Mouse (Mus musculus) midbrain, postnatal 0 days (tissue): ENCODE results near the gene Fam171a2. TPM values are rescaled to one million over a fixed set of nuclear protein-coding genes. Genes with fewer than 3 reads are reported as not detected.
"Not testable (repeated sequence)": the region's sequence is repeated elsewhere in the genome, so short reads cannot be mapped to it uniquely, and the experiment has no call there.

Source experiments
- ATAC-seq: fragments of 200-750 bp; cut with Nextera tagmentation; 2 replicates; pipeline ENCODE4 v1.8.0; 2017; ENCODE audit warnings: moderate number of reproducible peaks, mild to moderate bottlenecking, moderate TSS enrichment, moderate library complexity; ENCODE audit not compliant: low FRiP score
- DNase-seq: peaks from one replicate; pipeline ENCODE4 v3.0.0-alpha.2; 2015; ENCODE audit warnings: low spot score
- H3K27ac ChIP-seq: fragments of 300-500 bp; sonication (generic); 2 replicates; pipeline ENCODE4 v1.5.1; 2014; ENCODE audit warnings: low read depth, mild to moderate bottlenecking, low read length, mixed read lengths
- H3K27me3 ChIP-seq: fragments of 300-500 bp; sonication (generic); 2 replicates; pipeline ENCODE4 v1.6.1; 2014; ENCODE audit warnings: low read length, control low read depth, mixed read lengths; ENCODE audit not compliant: insufficient read depth
- H3K36me3 ChIP-seq: fragments of 300-500 bp; sonication (generic); 2 replicates; pipeline ENCODE4 v1.6.1; 2014; ENCODE audit warnings: low read length, control low read depth, mixed read lengths; ENCODE audit not compliant: insufficient read depth
- H3K4me1 ChIP-seq: fragments of 300-500 bp; sonication (generic); 2 replicates; pipeline ENCODE4 v1.6.1; 2014; ENCODE audit warnings: mild to moderate bottlenecking, control low read depth, antibody characterized with exemption, low read length, mixed read lengths; ENCODE audit not compliant: insufficient read depth
- H3K4me2 ChIP-seq: fragments of 300-500 bp; sonication (generic); 2 replicates; pipeline ENCODE4 v1.6.1; 2014; ENCODE audit warnings: low read depth, mild to moderate bottlenecking, low read length, mixed read lengths; ENCODE audit not compliant: poor library complexity, severe bottlenecking
- H3K4me3 ChIP-seq: fragments of 300-500 bp; sonication (generic); 2 replicates; pipeline ENCODE4 v1.5.1; 2014; ENCODE audit warnings: low read depth, mild to moderate bottlenecking, low read length, moderate library complexity
- H3K9ac ChIP-seq: fragments of 300-500 bp; sonication (generic); replicated peaks from 2 replicates; pipeline ENCODE4 v1.6.1; 2014; ENCODE audit warnings: mild to moderate bottlenecking, low read length, moderate library complexity, mixed read lengths; ENCODE audit not compliant: poor library complexity, severe bottlenecking
- H3K9me3 ChIP-seq: fragments of 300-500 bp; sonication (generic); 2 replicates; pipeline ENCODE4 v1.6.1; 2016; ENCODE audit warnings: low read length, control low read depth
- CTCF ChIP-seq: IDR thresholded peaks from 2 replicates; pipeline ENCODE4 v1.5.1; 2016; ENCODE audit warnings: antibody characterized with exemption, mild to moderate bottlenecking
- WGBS: fragments of 180-500 bp; shearing (Covaris S2); extraction: QIAGEN DNeasy Blood & Tissue Kit; methylation state at CpG from one replicate; pipeline ENCODE4 v1.1.7; 2014; 5-methylcytosine and 5-hydroxymethylcytosine counted together
- microRNA-seq: library from miRNA; unstranded; fragments of <30 nt; microRNA quantifications from one replicate; pipeline ENCODE4, GENCODE M21; 2016; ENCODE audit warnings: borderline number of aligned reads
- polyA plus RNA-seq: library from polyadenylated mRNA; unstranded; fragments of >200 nt; fragmentation: Nextera tagmentation; extraction: Ambion mirVana; gene quantifications from 2 replicates; pipeline ENCODE4 v1.2.1, GENCODE M21; 2015
- total RNA-seq: library from RNA; depleted of rRNA; stranded (reverse); fragments of >200 nt; gene quantifications from 2 replicates; pipeline ENCODE4 v1.2.3, GENCODE M21; 2014; rRNA removed

Gene Fam171a2
- total and polyA plus RNA-seq, 2 experiments from 2014 or later, result 25.4 to 605 TPM

DNA sequence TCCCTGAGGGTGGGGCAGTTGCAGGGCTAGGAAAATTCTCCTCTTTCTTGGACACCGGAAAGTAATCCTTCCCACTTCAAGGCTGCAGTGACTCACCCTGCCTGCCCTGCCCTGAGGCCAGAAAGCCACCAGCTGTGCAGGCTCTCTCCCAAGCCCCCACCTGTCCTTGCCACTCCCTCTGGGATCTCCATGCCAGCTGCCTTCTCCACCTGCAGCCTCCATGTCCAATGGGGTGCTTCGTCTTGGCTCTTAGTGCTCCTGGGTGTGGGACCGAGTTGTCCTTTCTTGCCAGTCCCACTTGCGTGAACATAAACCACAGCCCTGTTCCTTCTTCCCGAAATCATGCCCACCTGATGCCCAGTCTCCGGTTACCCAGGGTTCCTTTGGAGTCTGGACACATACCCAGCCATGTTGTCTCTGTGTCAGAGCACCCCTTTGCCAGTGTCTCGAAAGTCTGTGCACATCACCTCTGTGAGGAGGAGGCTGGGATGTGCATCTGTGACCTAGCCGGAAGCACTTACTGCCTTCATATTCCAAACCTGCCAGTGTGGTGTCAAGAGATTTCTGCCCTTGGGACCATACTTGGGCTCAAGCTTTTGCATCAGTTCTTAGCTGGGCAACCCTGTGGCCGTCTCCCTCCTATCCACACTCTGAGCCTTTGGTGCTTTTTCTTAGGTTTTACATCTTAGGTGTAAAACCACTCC is 52.9 kb downstream of the Fam171a2 start:
- H3K4me1 ChIP-seq, result peaks cover 23% of the 10 kb centered on the region
- DNase-seq, result no peak

DNA sequence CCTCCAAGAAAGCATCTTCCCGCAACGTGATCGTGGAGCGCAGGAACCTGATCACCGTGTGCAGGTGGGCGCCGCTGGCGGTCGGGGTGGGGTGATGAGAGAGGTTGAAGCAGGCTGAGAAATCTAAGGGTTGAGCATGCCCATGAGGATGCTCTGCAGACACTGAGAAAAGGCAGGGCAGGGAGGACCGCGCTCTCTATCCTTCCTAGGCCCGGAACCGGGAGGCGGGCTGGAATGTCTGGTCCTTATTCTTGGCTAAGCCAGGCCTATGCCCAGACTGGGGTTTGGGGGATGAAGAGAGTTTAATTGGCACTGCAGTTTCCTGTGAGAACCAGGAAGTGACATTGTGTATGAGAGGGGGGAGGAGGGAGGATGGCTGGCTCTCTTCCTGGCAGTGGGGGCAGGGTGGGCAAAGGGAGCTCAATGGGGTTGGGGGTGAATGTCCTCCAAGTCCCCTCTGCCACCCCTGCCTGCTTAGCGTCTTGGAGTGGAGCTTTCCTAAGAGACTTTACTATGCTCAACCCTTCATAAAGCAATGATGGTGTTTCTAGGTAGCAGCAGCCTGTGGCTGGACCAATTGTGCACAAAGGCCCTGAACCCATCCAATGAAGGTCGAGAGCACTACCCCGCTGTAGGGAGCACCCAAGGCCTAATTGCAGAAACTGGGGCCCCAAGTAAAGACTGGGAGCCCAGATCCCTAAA is 53.6 kb downstream of the Fam171a2 start:
- DNase-seq (peak; percentile 85), ATAC-seq (peak; percentile 79)
- H3K4me2 ChIP-seq, result peak overlapping the region; percentile 96
- no peaks in the 10 kb centered on the region for H3K9me3 ChIP-seq
- no peaks in the 10 kb centered on the region for H3K27me3 ChIP-seq
- TF ChIP-seq CTCF, result no peak
- H3K27ac ChIP-seq, result peak overlapping the region; percentile 98
- H3K4me3 ChIP-seq, result peak overlapping the region; percentile 84
- WGBS, result 5% methylated on average over 17 of the region's 17 CpGs
- peak overlapping the region; percentile 95 for H3K9ac ChIP-seq
- peaks cover 23% of the 10 kb centered on the region for H3K4me1 ChIP-seq
- peaks cover 5% of the 10 kb centered on the region for H3K36me3 ChIP-seq

More for the DNA sequence above, 52.9 kb downstream of the Fam171a2 start:
- Histone ChIP-seq H3K4me2 (peak overlapping the region; percentile 96), H3K36me3 (peaks cover 12% of the 10 kb centered on the region), H3K4me3 (peak overlapping the region; percentile 84), H3K9ac (peak overlapping the region; percentile 95), H3K27me3 (no peaks in the 10 kb centered on the region), H3K27ac (peak overlapping the region; percentile 98), H3K9me3 (no peaks in the 10 kb centered on the region)
- no peak for ATAC-seq
- 55% methylated on average over 9 of the region's 9 CpGs for WGBS
- no peak for TF ChIP-seq CTCF

DNA sequence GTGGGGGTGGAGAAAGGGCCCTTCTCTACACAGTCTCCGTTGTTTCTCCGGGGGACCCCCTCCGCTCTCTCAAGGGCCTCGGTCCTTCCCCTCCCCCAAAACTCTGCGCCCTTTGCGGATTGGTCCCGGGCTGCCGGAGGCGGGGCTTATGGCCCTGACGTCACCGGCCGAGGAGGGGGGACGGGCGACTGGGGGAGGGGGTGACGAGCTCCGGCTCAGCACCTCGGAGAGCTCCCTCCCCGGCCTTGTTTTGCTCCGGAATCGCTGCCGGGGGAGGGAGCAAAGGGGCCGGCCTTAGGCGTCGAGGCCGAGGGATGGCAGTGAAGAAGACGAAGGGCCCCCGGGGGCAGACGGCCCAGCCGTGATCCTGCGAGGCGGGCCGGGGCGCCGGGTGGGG is 54.2 kb downstream of the Fam171a2 start, which contains the start of gene Rundc3a:
TSS of gene Rundc3a (plus strand) at position 166 of the 397 bp plus-strand sequence.
- Histone ChIP-seq H3K4me3 (peak within 1 kb of the TSS; percentile 84), H3K4me2 (peak within 1 kb of the TSS; percentile 96), H3K27me3 (no peaks in the 10 kb centered on the region), H3K4me1 (peaks cover 23% of the 10 kb centered on the region), H3K36me3 (peaks cover under 1% of the 10 kb centered on the region; the same call in 1 of the 2 replicates), H3K9ac (peak within 1 kb of the TSS; percentile 95), H3K9me3 (no peaks in the 10 kb centered on the region), H3K27ac (peak within 1 kb of the TSS; percentile 98)
- no peak for TF ChIP-seq CTCF
- 4% methylated on average over 30 of the region's 34 CpGs for WGBS
- peak; percentile 91 for ATAC-seq
- peak; percentile 96 for DNase-seq

DNA sequence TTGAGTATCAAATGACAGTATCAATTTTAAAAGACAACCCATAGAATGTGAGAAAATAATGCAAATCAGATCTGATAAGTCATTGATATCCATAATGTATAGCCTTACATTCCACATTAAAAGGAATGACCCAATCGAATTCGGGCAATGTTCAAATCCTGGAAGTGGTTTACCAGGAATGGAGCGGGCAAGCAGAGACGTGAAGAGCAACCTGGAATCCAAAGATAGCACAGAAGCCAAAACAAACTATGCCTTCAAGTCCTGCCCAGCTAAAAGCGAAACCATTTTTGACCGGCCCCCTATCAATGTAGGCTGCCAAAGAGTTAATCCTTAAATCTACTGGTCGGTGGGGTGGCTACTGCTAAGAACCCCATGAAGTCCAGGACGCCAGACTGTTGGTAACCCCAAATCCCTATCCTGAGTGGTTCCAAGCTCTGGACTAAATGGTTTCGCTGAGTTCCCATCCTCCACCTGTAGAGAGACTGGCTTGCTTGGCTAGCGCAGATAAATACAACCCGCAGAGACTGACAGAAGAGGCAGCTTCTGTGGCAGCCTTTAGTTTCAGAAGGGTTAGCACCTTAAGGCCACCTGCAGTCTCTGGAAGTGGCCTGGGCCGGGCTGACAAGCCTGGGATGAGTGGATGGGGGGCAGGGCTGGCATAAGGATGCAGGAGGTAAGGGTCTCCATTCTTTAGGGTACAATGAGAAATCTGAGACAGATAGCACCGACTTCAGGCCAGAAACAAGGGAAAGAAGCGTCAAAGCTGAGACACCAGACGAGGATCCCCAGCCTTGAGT is 54.8 kb downstream of the Fam171a2 start:
- no peak for DNase-seq
- Histone ChIP-seq H3K4me2 (peak overlapping the region; percentile 96), H3K4me1 (peaks cover 23% of the 10 kb centered on the region), H3K36me3 (no peaks in the 10 kb centered on the region), H3K27ac (peak overlapping the region; percentile 98), H3K4me3 (peak overlapping the region; percentile 84), H3K9me3 (no peaks in the 10 kb centered on the region), H3K27me3 (no peaks in the 10 kb centered on the region), H3K9ac (peak overlapping the region; percentile 57)
- WGBS, result 18% methylated on average over 15 of the region's 15 CpGs
- peak; percentile 14 for ATAC-seq
- TF ChIP-seq CTCF, result no peak

DNA sequence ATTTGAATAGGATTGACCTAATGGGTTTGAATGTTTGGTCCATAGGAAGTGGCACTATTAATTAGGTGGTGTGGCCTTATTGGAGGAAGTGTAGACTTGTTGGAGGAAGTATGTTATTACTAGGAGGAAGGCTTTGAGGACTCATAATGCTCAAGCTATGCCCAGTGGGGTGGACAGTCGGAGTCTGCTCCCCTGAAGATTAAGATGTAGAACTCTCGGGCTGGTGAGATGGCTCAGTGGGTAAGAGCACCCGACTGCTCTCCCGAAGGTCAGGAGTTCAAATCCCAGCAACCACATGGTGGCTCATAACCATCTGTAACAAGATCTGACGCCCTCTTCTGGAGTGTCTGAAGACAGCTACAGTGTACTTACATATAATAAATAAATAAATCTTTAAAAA is 58.0 kb downstream of the Fam171a2 start:
- WGBS, result 87% methylated on average over 4 of the region's 5 CpGs
- H3K9ac ChIP-seq, H3K36me3 ChIP-seq: not testable (repeated sequence)

More for the DNA sequence above, 58.0 kb downstream of the Fam171a2 start:
- DNase-seq, H3K27me3 ChIP-seq, H3K4me2 ChIP-seq, H3K4me3 ChIP-seq, H3K4me1 ChIP-seq, H3K9me3 ChIP-seq, ATAC-seq, H3K27ac ChIP-seq: not testable (repeated sequence)

Small RNA genes within 50 kb of the gene (microRNA-seq; reads per million reads assigned to microRNA genes)
- not detected for gene Mir6930

Other genes starting within 250 kb of the Fam171a2 start
- 183 and 263 TPM in 2 replicates for gene Hdac5, start 217.5 kb downstream of the Fam171a2 start, total RNA-seq
- gene Hdac5, start 217.5 kb downstream of the Fam171a2 start, polyA plus RNA-seq, result 61.9 and 65.9 TPM in 2 replicates
- gene BC030867, start 198.8 kb downstream of the Fam171a2 start, total RNA-seq, result 2.1 TPM in 2 replicates
- gene BC030867, start 198.8 kb downstream of the Fam171a2 start, polyA plus RNA-seq, result 0.53 and 0.60 TPM in 2 replicates
- 2.3 and 2.5 TPM in 2 replicates for gene Asb16, start 178.9 kb downstream of the Fam171a2 start, total RNA-seq
- 0.28 and 0.32 TPM in 2 replicates for gene Asb16, start 178.9 kb downstream of the Fam171a2 start, polyA plus RNA-seq
- 80.5 and 90.8 TPM in 2 replicates for gene Tmub2, start 162.8 kb downstream of the Fam171a2 start, total RNA-seq
- 65.4 and 73.9 TPM in 2 replicates for gene Tmub2, start 162.8 kb downstream of the Fam171a2 start, polyA plus RNA-seq
- gene Atxn7l3, start 151.1 kb downstream of the Fam171a2 start, total RNA-seq, result 166 and 169 TPM in 2 replicates
- gene Atxn7l3, start 151.1 kb downstream of the Fam171a2 start, polyA plus RNA-seq, result 25.4 and 26.5 TPM in 2 replicates
- 64.3 and 71.4 TPM in 2 replicates for gene Ubtf, start 127.9 kb downstream of the Fam171a2 start, total RNA-seq
- 56.3 and 64.3 TPM in 2 replicates for gene Ubtf, start 127.9 kb downstream of the Fam171a2 start, polyA plus RNA-seq
- 0.33 and 1.1 TPM in 2 replicates for gene Slc4a1, start 81.5 kb downstream of the Fam171a2 start, total RNA-seq
- gene Slc4a1, start 81.5 kb downstream of the Fam171a2 start, polyA plus RNA-seq, result 0.27 and 0.42 TPM in 2 replicates
- 379 and 397 TPM in 2 replicates for gene Rundc3a, start 54.3 kb downstream of the Fam171a2 start, total RNA-seq
- gene Rundc3a, start 54.3 kb downstream of the Fam171a2 start, polyA plus RNA-seq, result 127 and 133 TPM in 2 replicates
- 139 and 176 TPM in 2 replicates for gene Slc25a39, start 39.7 kb downstream of the Fam171a2 start, total RNA-seq
- 132 and 148 TPM in 2 replicates for gene Slc25a39, start 39.7 kb downstream of the Fam171a2 start, polyA plus RNA-seq
- 74.2 and 78.0 TPM in 2 replicates for gene Grn, start 17.4 kb downstream of the Fam171a2 start, total RNA-seq
- 90.4 and 91.7 TPM in 2 replicates for gene Grn, start 17.4 kb downstream of the Fam171a2 start, polyA plus RNA-seq
- 2.6 and 4.7 TPM in 2 replicates for gene Itga2b, start 22.4 kb upstream of the Fam171a2 start, total RNA-seq
- 15.4 and 15.5 TPM in 2 replicates for gene Itga2b, start 22.4 kb upstream of the Fam171a2 start, polyA plus RNA-seq
- 24.8 and 33.4 TPM in 2 replicates for gene Gpatch8, start 108.7 kb upstream of the Fam171a2 start, total RNA-seq
- 35.8 and 53.3 TPM in 2 replicates for gene Gpatch8, start 108.7 kb upstream of the Fam171a2 start, polyA plus RNA-seq
- 1.1 and 3.5 TPM in 2 replicates for gene Gm11627, start 131.8 kb upstream of the Fam171a2 start, total RNA-seq
- 4.6 and 5.8 TPM in 2 replicates for gene Gm11627, start 131.8 kb upstream of the Fam171a2 start, polyA plus RNA-seq
- gene Fzd2, start 156.7 kb upstream of the Fam171a2 start, total RNA-seq, result 16.8 and 17.3 TPM in 2 replicates
- 3.9 and 4.5 TPM in 2 replicates for gene Fzd2, start 156.7 kb upstream of the Fam171a2 start, polyA plus RNA-seq
- not detected in 2 replicates for gene Meioc, start 216.0 kb upstream of the Fam171a2 start, total RNA-seq
- 0.21 and 0.23 TPM in 2 replicates for gene Meioc, start 216.0 kb upstream of the Fam171a2 start, polyA plus RNA-seq